Mouse (Mus musculus) E14TG2a.4 (cell line): ENCODE data around the gene C1s1.
A peak's percentile ranks its signal among the peaks of the same experiment; 100 is the strongest.
"Not testable (repeated sequence)": the region's sequence is repeated elsewhere in the genome, so short reads cannot be mapped to it uniquely, and the experiment has no call there.

Experiments used
- H3K27me3 ChIP-seq: 2 replicates; pipeline ENCODE4 v1.6.1; 2014; ENCODE audit warnings: low read length, control low read depth; ENCODE audit not compliant: insufficient read depth
- H3K36me3 ChIP-seq: 2 replicates; pipeline ENCODE4 v1.6.1; 2014; ENCODE audit warnings: low read length, control low read depth; ENCODE audit not compliant: insufficient read depth
- H3K4me1 ChIP-seq: replicated peaks from 2 replicates; pipeline ENCODE4 v1.6.1; 2014; ENCODE audit warnings: low read depth, low read length, control low read depth
- H3K4me3 ChIP-seq: replicated peaks from 2 replicates; pipeline ENCODE4 v1.5.1; 2014; ENCODE audit warnings: mild to moderate bottlenecking, low read length
- H3K9me3 ChIP-seq: 2 replicates; pipeline ENCODE4 v1.6.1; 2014; ENCODE audit warnings: low read length, control low read depth
- CTCF ChIP-seq: conservative IDR thresholded peaks from 2 replicates; pipeline ENCODE4 v1.5.1; 2014; ENCODE audit warnings: low read length
- NANOG ChIP-seq: IDR thresholded peaks from 2 replicates; pipeline ENCODE4 v1.6.1; 2014; ENCODE audit warnings: borderline replicate concordance, low read length, mixed read lengths
- POU5F1 ChIP-seq: IDR thresholded peaks from 2 replicates; pipeline ENCODE4 v1.6.1; 2014; ENCODE audit warnings: low read length, borderline replicate concordance

C1s1 gene

GRCm38 (mm10) chr6:124512355-124512836 lies 29.8 kb downstream of the C1s1 start, which contains the start of gene C1ra:
Gene C1ra, plus strand, starts transcription at chr6:124512405.
- H3K27me3 ChIP-seq = no peaks in the 10 kb centered on the region
- no peaks in the 10 kb centered on the region for H3K9me3 ChIP-seq
- H3K4me3 ChIP-seq = no peak within 1 kb of the TSS
- H3K4me1 ChIP-seq = peaks cover 14% of the 10 kb centered on the region
- H3K36me3 ChIP-seq = no peaks in the 10 kb centered on the region
- peak; percentile 85 for TF ChIP-seq CTCF
- TF ChIP-seq NANOG = no peak

GRCm38 (mm10) chr6:124511936-124512335 lies 30.2 kb downstream of the C1s1 start:
- Histone ChIP-seq H3K4me1 (peaks cover 14% of the 10 kb centered on the region), H3K9me3 (no peaks in the 10 kb centered on the region), H3K36me3 (no peaks in the 10 kb centered on the region), H3K27me3 (no peaks in the 10 kb centered on the region), H3K4me3 (no peak overlapping the region)
- TF ChIP-seq POU5F1 = no peak
- no peak for TF ChIP-seq NANOG
- no peak for TF ChIP-seq CTCF

GRCm38 (mm10) chr6:124509192-124509591 lies 33.0 kb downstream of the C1s1 start:
- H3K9me3 ChIP-seq, H3K27me3 ChIP-seq, H3K36me3 ChIP-seq: not testable (repeated sequence)
- peaks cover 27% of the 10 kb centered on the region for H3K4me1 ChIP-seq
- peak overlapping the region; percentile 57 for H3K4me3 ChIP-seq

- Histone ChIP-seq H3K4me1 (peaks cover 33% of the 10 kb centered on the region), H3K4me3 (peak overlapping the region; percentile 57), H3K36me3 (no peaks in the 10 kb centered on the region), H3K27me3 (no peaks in the 10 kb centered on the region), H3K9me3 (no peaks in the 10 kb centered on the region)
- TF ChIP-seq POU5F1 (no peak), NANOG (no peak), CTCF (no peak)
Measured at GRCm38 (mm10) chr6:124508292-124508691, 33.9 kb downstream of the C1s1 start.

- Histone ChIP-seq H3K4me3 (no peak overlapping the region), H3K27me3 (no peaks in the 10 kb centered on the region), H3K36me3 (no peaks in the 10 kb centered on the region), H3K9me3 (no peaks in the 10 kb centered on the region), H3K4me1 (peaks cover 34% of the 10 kb centered on the region)
- no peak for TF ChIP-seq NANOG
- TF ChIP-seq POU5F1 = no peak
- no peak for TF ChIP-seq CTCF
Measured at GRCm38 (mm10) chr6:124506991-124507390, 35.2 kb downstream of the C1s1 start.

- TF ChIP-seq CTCF (no peak), NANOG (no peak), POU5F1 (no peak)
- Histone ChIP-seq H3K27me3 (no peaks in the 10 kb centered on the region), H3K36me3 (no peaks in the 10 kb centered on the region), H3K4me3 (no peak overlapping the region), H3K9me3 (no peaks in the 10 kb centered on the region), H3K4me1 (peaks cover 54% of the 10 kb centered on the region)
Measured at GRCm38 (mm10) chr6:124505028-124505427, 37.1 kb downstream of the C1s1 start.

GRCm38 (mm10) chr6:124502021-124502420 lies 40.1 kb downstream of the C1s1 start:
- no peak for TF ChIP-seq CTCF
- no peak for TF ChIP-seq NANOG
- no peak for TF ChIP-seq POU5F1
- H3K36me3 ChIP-seq = no peaks in the 10 kb centered on the region
- H3K27me3 ChIP-seq = no peaks in the 10 kb centered on the region; the same call in 1 of the 2 replicates
- H3K4me1 ChIP-seq = peaks cover 49% of the 10 kb centered on the region
- no peak overlapping the region for H3K4me3 ChIP-seq
- H3K9me3 ChIP-seq = no peaks in the 10 kb centered on the region

GRCm38 (mm10) chr6:124501473-124501872 lies 40.7 kb downstream of the C1s1 start:
- H3K9me3 ChIP-seq = no peaks in the 10 kb centered on the region
- no peaks in the 10 kb centered on the region for H3K36me3 ChIP-seq
- TF ChIP-seq CTCF = no peak
- no peak for TF ChIP-seq POU5F1
- no peak for TF ChIP-seq NANOG
- no peaks in the 10 kb centered on the region; the same call in 1 of the 2 replicates for H3K27me3 ChIP-seq
- no peak overlapping the region for H3K4me3 ChIP-seq
- peaks cover 49% of the 10 kb centered on the region for H3K4me1 ChIP-seq

GRCm38 (mm10) chr6:124499914-124500566 lies 42.1 kb downstream of the C1s1 start:
- no peak for TF ChIP-seq NANOG
- no peak for TF ChIP-seq CTCF
- no peak for TF ChIP-seq POU5F1
- H3K9me3 ChIP-seq = no peaks in the 10 kb centered on the region
- peaks cover 44% of the 10 kb centered on the region for H3K4me1 ChIP-seq
- H3K36me3 ChIP-seq = no peaks in the 10 kb centered on the region
- H3K4me3 ChIP-seq = peak overlapping the region; percentile 23; the same call in 1 of the 2 replicates
- no peaks in the 10 kb centered on the region; the same call in 1 of the 2 replicates for H3K27me3 ChIP-seq
